Mouse (Mus musculus) E14TG2a.4 (cell line): ENCODE measurements around the gene Bbs12.

ENCODE experiments used
- CTCF ChIP-seq: conservative IDR thresholded peaks from 2 replicates; pipeline ENCODE4 v1.5.1; 2014; ENCODE audit warnings: low read length
- NANOG ChIP-seq: IDR thresholded peaks from 2 replicates; pipeline ENCODE4 v1.6.1; 2014; ENCODE audit warnings: borderline replicate concordance, low read length, mixed read lengths
- POU5F1 ChIP-seq: IDR thresholded peaks from 2 replicates; pipeline ENCODE4 v1.6.1; 2014; ENCODE audit warnings: low read length, borderline replicate concordance

DNA sequence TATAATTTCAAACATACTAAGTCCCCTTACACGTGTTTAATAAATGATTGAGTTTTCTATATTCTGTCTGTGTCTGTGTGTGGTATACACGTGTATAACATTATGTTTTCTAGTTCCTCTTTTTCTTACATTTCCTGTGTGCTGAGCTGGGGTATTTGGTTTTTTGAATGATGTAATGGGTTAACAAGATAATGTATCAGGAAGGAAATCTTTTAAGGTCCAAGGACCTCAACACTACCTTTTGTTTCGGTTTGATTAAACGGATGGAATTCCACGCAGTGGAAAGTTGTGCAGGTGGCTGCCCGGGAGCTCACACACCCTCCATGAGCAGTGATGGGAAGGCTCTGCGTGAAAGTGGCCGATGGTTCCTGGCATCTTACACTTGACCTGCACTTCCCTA, 31.5 kb upstream of the Bbs12 start:
- TF ChIP-seq CTCF (no peak), NANOG (no peak), POU5F1 (no peak)
